Mouse (Mus musculus): ENCODE data around the gene Cfap43. TPM values are rescaled to one million over a fixed set of nuclear protein-coding genes. Genes with fewer than 3 reads are reported as not detected.

Gene Cfap43
- polyA plus RNA-seq, 1 experiment = 0.21 TPM

DNA sequence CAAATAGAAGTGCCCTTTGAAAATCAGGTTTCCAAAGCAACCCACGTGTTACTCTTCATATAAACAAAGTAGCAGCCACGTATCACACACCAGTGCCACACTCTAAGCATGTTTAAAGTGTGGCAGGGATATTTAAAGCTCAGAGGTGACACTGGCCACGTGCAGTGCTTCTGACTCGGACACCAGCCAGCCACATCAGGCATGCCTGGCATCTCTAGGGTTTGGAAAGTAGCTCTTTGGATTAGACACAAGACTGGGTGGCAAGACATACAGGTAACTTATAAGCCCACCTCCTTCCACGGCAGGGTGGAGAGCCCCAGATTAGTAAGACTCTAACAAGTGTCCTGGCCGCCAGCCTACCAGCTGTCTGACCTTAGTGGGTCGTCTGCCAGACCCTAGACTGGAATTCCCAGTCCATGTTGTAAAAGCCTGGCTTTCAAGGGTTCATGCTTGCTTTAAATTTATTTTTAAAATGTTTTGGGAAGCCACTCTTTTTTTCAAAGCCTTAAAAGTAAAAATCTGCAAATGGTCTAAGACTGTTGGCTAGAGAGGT lies 33.8 kb downstream of the Cfap43 start:
- DNase-seq (ENCODE audit: low spot score) = no peak

DNA sequence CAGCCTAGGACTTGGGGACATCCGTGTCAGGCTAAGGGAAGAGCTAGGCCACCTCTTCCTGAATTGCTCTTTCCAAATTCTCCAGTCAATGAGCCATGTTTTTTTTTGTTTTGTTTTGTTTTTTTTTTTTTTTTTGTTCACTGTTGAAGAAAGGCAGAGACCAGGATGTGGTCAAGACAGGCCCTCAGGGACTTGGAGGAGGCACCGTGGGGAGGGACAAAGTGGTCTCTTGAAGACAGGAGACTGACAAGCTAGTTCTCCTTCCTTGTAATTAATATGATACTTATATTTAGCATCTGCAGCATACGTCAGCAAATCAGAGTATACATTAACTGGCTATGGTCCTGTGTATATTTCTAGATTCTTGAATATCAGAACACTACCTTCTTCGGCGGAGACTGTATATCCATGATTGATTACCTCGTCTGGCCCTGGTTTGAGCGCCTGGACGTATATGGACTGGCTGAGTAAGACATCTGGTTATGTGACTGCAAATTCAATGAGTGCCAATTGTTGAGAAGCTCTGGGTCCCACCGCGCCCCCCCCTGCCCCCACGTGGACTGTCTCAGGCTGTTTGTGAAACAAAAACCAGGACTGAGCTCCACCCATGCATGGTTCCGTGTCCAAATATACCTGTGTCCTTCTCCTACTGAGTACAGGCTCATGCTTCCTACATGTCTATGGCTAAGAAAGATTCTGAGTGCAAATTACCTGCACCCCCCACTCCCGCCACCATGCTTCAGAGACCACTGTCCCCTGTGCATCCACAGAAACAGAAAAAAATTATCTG lies 34.6 kb downstream of the Cfap43 start:
- no peak for DNase-seq (ENCODE audit: low spot score)

DNA sequence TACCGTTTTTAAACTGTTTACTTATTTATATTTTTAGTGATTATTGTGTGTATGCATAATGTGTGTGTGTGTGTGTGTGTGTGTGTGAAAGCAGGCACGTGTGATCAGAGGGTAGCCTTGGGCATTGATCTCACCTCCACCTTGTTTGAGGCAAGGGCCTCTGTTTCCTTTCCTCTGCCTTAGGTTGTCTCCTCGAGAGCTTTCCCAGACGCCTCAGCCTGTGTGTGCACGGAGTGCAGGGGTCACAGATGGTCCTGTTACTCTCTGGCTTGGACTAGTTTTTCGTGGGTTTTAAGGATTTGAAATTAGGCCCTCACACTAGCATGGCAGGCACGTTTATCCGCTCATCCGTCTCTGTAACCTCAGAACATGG lies 36.2 kb downstream of the Cfap43 start:
- no peak for DNase-seq (ENCODE audit: low spot score)

DNA sequence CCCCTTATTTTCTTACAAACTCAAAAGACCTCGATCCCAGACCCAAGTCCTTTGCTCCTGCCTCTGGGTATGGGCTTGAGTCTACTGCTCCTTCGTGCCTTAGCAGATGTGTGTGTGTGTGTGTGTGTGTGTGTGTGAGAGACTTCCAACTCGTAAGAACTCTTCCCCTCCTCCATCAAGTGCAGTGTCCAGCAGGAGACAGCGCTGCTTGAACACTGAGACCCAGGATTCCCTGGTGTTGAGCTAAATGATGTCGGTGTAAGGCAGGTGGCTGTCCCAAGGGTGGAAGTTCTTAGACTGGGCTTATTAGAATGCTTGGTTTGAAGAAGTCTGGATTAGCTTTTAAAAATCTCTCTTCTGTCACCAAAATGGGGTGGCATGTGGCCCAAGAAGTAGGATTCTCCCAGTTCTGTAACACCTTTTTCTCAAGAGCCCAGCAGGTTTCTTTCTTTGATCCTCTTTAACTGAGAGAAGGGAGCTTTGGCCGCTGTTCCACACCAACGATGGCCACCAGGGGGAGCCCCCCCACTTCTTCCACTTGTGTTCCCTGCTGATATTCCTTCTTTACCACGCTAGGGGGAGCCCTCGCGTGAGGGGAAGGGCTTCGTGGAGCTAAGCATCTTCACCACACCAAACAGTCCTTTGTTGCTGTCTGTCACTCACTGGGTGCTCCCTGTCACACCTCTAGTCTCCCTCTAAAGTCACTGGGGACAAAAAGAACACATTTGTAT lies 36.8 kb downstream of the Cfap43 start:
- peak; percentile 55 for DNase-seq (ENCODE audit: low spot score)

DNA sequence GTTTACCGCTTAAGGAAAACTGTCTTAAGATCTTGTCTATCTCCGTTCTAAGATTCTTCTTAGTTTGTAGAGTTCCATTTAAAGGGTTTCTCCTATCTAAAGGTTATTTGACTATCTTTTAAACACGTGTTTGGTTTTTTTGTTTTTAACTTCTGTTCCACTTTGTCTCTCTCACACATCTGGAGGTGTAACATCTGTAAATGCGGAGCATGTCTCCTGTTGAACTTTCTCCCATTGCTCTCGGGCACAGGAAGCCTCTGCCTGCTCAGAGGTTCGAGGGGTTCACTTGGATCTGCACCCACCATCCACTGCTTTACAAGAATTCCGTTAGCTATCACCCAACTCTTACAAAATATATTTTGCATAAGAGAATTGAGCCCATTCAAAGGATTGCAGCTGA lies 37.5 kb downstream of the Cfap43 start:
- no peak for DNase-seq (ENCODE audit: low spot score)

DNA sequence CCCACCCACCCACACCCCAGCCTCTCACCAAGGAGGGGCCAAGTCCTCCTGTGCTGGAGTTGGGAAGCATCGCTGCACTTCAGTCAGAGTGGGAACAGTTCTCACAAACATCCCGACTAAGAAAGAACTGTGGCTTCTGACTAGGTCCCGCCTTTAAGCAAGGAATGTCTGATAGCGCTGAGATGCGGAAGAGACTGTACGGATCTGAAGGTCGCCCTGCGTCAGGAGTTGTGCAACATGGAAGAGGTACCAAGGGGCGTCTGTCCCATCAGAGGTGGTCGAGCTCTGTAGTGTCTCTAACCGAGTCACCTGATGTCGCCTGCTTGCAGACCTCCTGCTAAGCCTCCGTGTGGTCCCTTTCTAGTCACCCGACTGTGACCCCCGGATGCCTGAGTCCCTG lies 42.8 kb downstream of the Cfap43 start:
- no peak for DNase-seq (ENCODE audit: low spot score)

DNA sequence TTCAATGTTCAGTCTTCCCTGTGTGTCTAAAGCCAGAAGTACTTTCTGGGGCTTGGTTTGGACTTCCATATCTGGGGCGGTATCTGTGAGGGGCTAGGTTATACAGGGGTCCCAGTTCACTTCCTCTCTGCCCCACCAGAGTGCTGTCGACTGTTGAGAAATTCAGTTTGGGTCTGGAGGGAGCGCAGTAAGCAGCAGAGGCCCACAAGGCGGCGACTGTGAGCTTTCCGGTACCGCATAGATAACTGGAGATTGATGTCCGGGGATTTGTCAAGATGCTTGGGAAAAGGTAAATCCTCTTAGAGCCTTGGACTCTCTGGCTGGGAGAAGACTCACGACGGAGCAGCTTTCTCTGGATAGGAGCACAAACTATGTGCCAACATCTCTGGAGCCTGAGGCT lies 47.6 kb downstream of the Cfap43 start:
- DNase-seq (ENCODE audit: low spot score) = no peak

GRCm38 (mm10) chr19:47870102-47870666 lies 48.9 kb downstream of the Cfap43 start:
- DNase-seq (ENCODE audit: low spot score) = no peak

- no peak for DNase-seq (ENCODE audit: low spot score)
Observed at GRCm38 (mm10) chr19:47869516-47869915, 49.6 kb downstream of the Cfap43 start.

GRCm38 (mm10) chr19:47868951-47869350 lies 50.1 kb downstream of the Cfap43 start:
- DNase-seq (ENCODE audit: low spot score) = peak; percentile 2

GRCm38 (mm10) chr19:47867628-47868175 lies 51.4 kb downstream of the Cfap43 start:
- DNase-seq (ENCODE audit: low spot score) = peak; percentile 12

GRCm38 (mm10) chr19:47865353-47865947 lies 53.6 kb downstream of the Cfap43 start, which contains the start of gene Gsto2:
Gene Gsto2 (plus strand): TSS chr19:47865534.
- peak; percentile 83 for DNase-seq (ENCODE audit: low spot score)

GRCm38 (mm10) chr19:47864721-47865120 lies 54.4 kb downstream of the Cfap43 start:
- no peak for DNase-seq (ENCODE audit: low spot score)

- no peak for DNase-seq (ENCODE audit: low spot score)
Observed at GRCm38 (mm10) chr19:47864051-47864450, 55.0 kb downstream of the Cfap43 start.

GRCm38 (mm10) chr19:47862581-47862980 lies 56.5 kb downstream of the Cfap43 start:
- DNase-seq (ENCODE audit: low spot score) = no peak

GRCm38 (mm10) chr19:47859180-47859579 lies 59.9 kb downstream of the Cfap43 start:
- DNase-seq (ENCODE audit: low spot score) = no peak

GRCm38 (mm10) chr19:47857957-47858942 lies 60.8 kb downstream of the Cfap43 start:
- DNase-seq (ENCODE audit: low spot score) = no peak

DNA sequence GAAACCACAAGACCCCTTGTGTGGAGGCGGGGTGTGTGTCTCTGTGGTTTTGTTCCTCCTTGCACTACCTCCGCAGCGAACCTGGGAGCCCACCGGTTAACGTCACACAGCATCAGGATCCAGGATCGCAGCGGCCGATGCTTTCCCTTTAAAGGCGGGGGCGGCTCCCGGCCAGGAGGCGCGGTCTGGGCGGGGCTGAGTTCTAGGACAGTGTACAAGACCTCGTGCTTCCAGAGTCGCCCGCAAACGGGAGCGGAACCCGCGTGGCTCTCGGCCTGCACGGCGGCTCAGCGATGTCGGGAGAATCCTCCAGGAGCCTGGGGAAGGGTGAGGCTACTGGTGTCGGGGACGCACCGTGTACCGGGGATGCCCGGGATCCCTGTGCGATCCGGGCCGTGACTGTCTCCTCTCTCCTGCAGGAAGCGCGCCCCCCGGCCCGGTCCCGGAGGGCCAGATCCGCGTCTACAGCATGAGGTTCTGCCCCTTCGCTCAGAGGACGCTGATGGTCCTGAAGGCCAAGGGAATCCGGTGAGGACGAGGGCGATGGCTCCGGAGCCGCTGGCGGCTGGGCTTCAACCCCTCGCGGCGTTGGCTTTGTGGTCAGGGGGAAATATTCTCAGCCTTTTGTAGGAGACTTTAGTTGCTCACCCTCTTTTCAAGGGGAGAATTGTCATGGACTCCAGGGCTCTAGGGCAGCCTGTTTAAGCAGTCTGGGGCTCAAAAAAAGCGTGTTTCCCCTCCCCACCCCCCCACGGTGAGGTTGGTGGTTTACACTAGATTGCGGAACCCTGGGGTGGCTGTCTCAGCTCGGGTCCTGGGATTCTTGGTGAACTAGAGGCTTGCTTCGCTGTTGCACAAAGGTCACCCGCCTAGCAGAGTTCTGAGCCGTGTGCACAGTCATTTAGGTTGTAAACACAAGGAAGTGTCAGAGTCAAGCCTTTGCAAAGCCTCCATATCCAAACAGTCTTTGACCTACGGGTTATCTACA lies 64.0 kb downstream of the Cfap43 start, which contains the start of gene Gsto1:
Gene Gsto1 (plus strand): TSS at position 175 of the 988 bp plus-strand sequence.
- peak; percentile 95 for DNase-seq (ENCODE audit: low spot score)

Measured in urinary bladder, adult 2 months (tissue).